Mouse (Mus musculus) urinary bladder, postnatal 25 days (tissue): Measurements from ENCODE around the gene Olfr750.
A peak's percentile ranks its signal among the peaks of the same experiment; 100 is the strongest.

Experiments
- DNase-seq: peaks from one replicate; pipeline ENCODE4 v3.0.0; 2022; ENCODE audit warnings: low spot score

Gene Olfr750

GRCm38 (mm10) chr14:51088166-51088969, 14.1 kb upstream of the Olfr750 start:
- peak; percentile 77 for DNase-seq

GRCm38 (mm10) chr14:51087762-51088161, 13.5 kb upstream of the Olfr750 start:
- no peak for DNase-seq

GRCm38 (mm10) chr14:51085911-51086310, 11.7 kb upstream of the Olfr750 start:
- no peak for DNase-seq

GRCm38 (mm10) chr14:51085086-51085485, 10.9 kb upstream of the Olfr750 start:
- no peak for DNase-seq

GRCm38 (mm10) chr14:51083805-51084204, 9.6 kb upstream of the Olfr750 start:
- DNase-seq = no peak

GRCm38 (mm10) chr14:51082599-51083581, 8.7 kb upstream of the Olfr750 start:
- peak; percentile 48 for DNase-seq

GRCm38 (mm10) chr14:51081035-51081434, 6.8 kb upstream of the Olfr750 start:
- no peak for DNase-seq

- DNase-seq = no peak
Measured at GRCm38 (mm10) chr14:51079180-51079579, 4.9 kb upstream of the Olfr750 start.

- DNase-seq = no peak
Measured at GRCm38 (mm10) chr14:51069617-51070016, 4.6 kb downstream of the Olfr750 start.

- no peak for DNase-seq
Measured at GRCm38 (mm10) chr14:51068956-51069355, 5.3 kb downstream of the Olfr750 start.

- DNase-seq = no peak
Measured at GRCm38 (mm10) chr14:51060761-51061160, 13.5 kb downstream of the Olfr750 start.

GRCm38 (mm10) chr14:51057401-51057831, 16.8 kb downstream of the Olfr750 start, which contains the start of gene Rnase12:
TSS of gene Rnase12 (minus strand) at chr14:51057661.
- DNase-seq = no peak

- DNase-seq = no peak
Measured at GRCm38 (mm10) chr14:51054243-51055237, 19.7 kb downstream of the Olfr750 start.

- no peak for DNase-seq
Measured at GRCm38 (mm10) chr14:51053176-51053575, 21.1 kb downstream of the Olfr750 start.

- DNase-seq = no peak
Measured at GRCm38 (mm10) chr14:51051941-51052340, 22.3 kb downstream of the Olfr750 start.

GRCm38 (mm10) chr14:51050063-51050462, 24.2 kb downstream of the Olfr750 start, which contains the start of gene Rnase11:
TSS of gene Rnase11 (minus strand) at chr14:51050163.
- DNase-seq = no peak

- DNase-seq = no peak
Measured at GRCm38 (mm10) chr14:51047846-51048245, 26.4 kb downstream of the Olfr750 start.

GRCm38 (mm10) chr14:51041769-51042168, 32.5 kb downstream of the Olfr750 start, which contains the start of gene Rnase9:
TSS of gene Rnase9 (minus strand) at chr14:51041869.
- no peak for DNase-seq

- no peak for DNase-seq
Measured at GRCm38 (mm10) chr14:51036214-51036613, 38.0 kb downstream of the Olfr750 start.

GRCm38 (mm10) chr14:51035206-51035605, 39.0 kb downstream of the Olfr750 start:
- DNase-seq = no peak
